Mouse (Mus musculus) midbrain, embryonic 12.5 days (tissue): ENCODE data around the gene Garnl3. TPM values are rescaled to one million over a fixed set of nuclear protein-coding genes. Genes with fewer than 3 reads are reported as not detected.
"Not testable (repeated sequence)": the region's sequence is repeated elsewhere in the genome, so short reads cannot be mapped to it uniquely, and the experiment has no call there.

Experiments used
- ATAC-seq: fragments of 200-750 bp; cut with Nextera tagmentation; 2 replicates; pipeline ENCODE4 v1.8.0; 2017; ENCODE audit warnings: low read depth, moderate TSS enrichment, moderate library complexity; ENCODE audit not compliant: low FRiP score
- H3K27ac ChIP-seq: fragments of 300-500 bp; sonication (generic); replicated peaks from 2 replicates; pipeline ENCODE4 v1.5.1; 2016; ENCODE audit warnings: mild to moderate bottlenecking
- H3K27me3 ChIP-seq: fragments of 300-500 bp; sonication (generic); 2 replicates; pipeline ENCODE4 v1.6.1; 2016; ENCODE audit warnings: mild to moderate bottlenecking
- H3K36me3 ChIP-seq: fragments of 300-500 bp; sonication (generic); 2 replicates; pipeline ENCODE4 v1.6.1; 2016
- H3K4me1 ChIP-seq: fragments of 300-500 bp; sonication (generic); 2 replicates; pipeline ENCODE4 v1.6.1; 2016
- H3K4me2 ChIP-seq: fragments of 300-500 bp; sonication (generic); replicated peaks from 2 replicates; pipeline ENCODE4 v1.6.1; 2016; ENCODE audit warnings: mild to moderate bottlenecking, moderate library complexity
- H3K4me3 ChIP-seq: fragments of 300-500 bp; sonication (generic); 2 replicates; pipeline ENCODE4 v1.5.1; 2016; ENCODE audit warnings: mild to moderate bottlenecking
- H3K9ac ChIP-seq: fragments of 300-500 bp; sonication (generic); replicated peaks from 2 replicates; pipeline ENCODE4 v1.6.1; 2016; ENCODE audit warnings: mild to moderate bottlenecking, moderate library complexity
- H3K9me3 ChIP-seq: fragments of 300-500 bp; sonication (generic); 2 replicates; pipeline ENCODE4 v1.6.1; 2016; ENCODE audit warnings: mild to moderate bottlenecking
- WGBS: fragments of 180-500 bp; shearing (Covaris S2); methylation state at CpG from one replicate; pipeline ENCODE4 v1.1.7; 2016; 5-methylcytosine and 5-hydroxymethylcytosine counted together
- polyA plus RNA-seq: library from polyadenylated mRNA; unstranded; fragments of >200 nt; fragmentation: Nextera tagmentation; extraction: Ambion mirVana; gene quantifications from 2 replicates; pipeline ENCODE4 v1.2.1, GENCODE M21; 2016

Gene Garnl3
- polyA plus RNA-seq, 1 experiment from 2014 or later = 16.6 TPM

- Histone ChIP-seq H3K9me3 (no peaks in the 10 kb centered on the region), H3K27me3 (no peaks in the 10 kb centered on the region), H3K4me2 (no peak overlapping the region), H3K4me3 (no peak overlapping the region), H3K4me1 (no peaks in the 10 kb centered on the region), H3K27ac (no peak overlapping the region), H3K9ac (no peak overlapping the region), H3K36me3 (no peaks in the 10 kb centered on the region)
- ATAC-seq = no peak
- 82% methylated on average over 1 of the region's 1 CpGs for WGBS
Observed at GRCm38 (mm10) chr2:33037429-33037828, 94.0 kb downstream of the Garnl3 start.

- 79% methylated on average over 1 of the region's 1 CpGs for whole genome bisulfite sequencing
- Histone ChIP-seq H3K4me3 (no peak overlapping the region), H3K4me1 (no peaks in the 10 kb centered on the region), H3K9me3 (no peaks in the 10 kb centered on the region), H3K9ac (no peak overlapping the region), H3K4me2 (no peak overlapping the region), H3K27ac (no peak overlapping the region), H3K36me3 (no peaks in the 10 kb centered on the region), H3K27me3 (no peaks in the 10 kb centered on the region)
- no peak for ATAC-seq
Observed at GRCm38 (mm10) chr2:33035297-33035696, 96.2 kb downstream of the Garnl3 start.

GRCm38 (mm10) chr2:33033281-33033680, 98.2 kb downstream of the Garnl3 start:
- H3K27me3 ChIP-seq = no peaks in the 10 kb centered on the region
- no peaks in the 10 kb centered on the region for H3K4me1 ChIP-seq
- no peak overlapping the region for H3K4me3 ChIP-seq
- H3K36me3 ChIP-seq = no peaks in the 10 kb centered on the region
- H3K4me2 ChIP-seq = no peak overlapping the region
- ATAC-seq = no peak
- H3K27ac ChIP-seq = no peak overlapping the region
- no peaks in the 10 kb centered on the region for H3K9me3 ChIP-seq
- 93% methylated on average over 7 of the region's 7 CpGs for WGBS
- no peak overlapping the region for H3K9ac ChIP-seq

GRCm38 (mm10) chr2:33032391-33033062, 98.9 kb downstream of the Garnl3 start:
- 92% methylated on average over 5 of the region's 5 CpGs for WGBS

GRCm38 (mm10) chr2:33025040-33025439, 106.4 kb downstream of the Garnl3 start:
- no peak overlapping the region for H3K9ac ChIP-seq
- no peak for ATAC-seq
- H3K27me3 ChIP-seq = no peaks in the 10 kb centered on the region
- H3K4me3 ChIP-seq = no peak overlapping the region
- H3K27ac ChIP-seq = no peak overlapping the region
- no peaks in the 10 kb centered on the region for H3K9me3 ChIP-seq
- no peaks in the 10 kb centered on the region for H3K36me3 ChIP-seq
- H3K4me1 ChIP-seq = no peaks in the 10 kb centered on the region
- 81% methylated on average over 4 of the region's 4 CpGs for WGBS
- H3K4me2 ChIP-seq = no peak overlapping the region

More at GRCm38 (mm10) chr2:33032391-33033062, 98.9 kb downstream of the Garnl3 start:
- Histone ChIP-seq H3K9ac (no peak overlapping the region), H3K4me1 (no peaks in the 10 kb centered on the region), H3K36me3 (no peaks in the 10 kb centered on the region), H3K4me3 (no peak overlapping the region), H3K27me3 (no peaks in the 10 kb centered on the region), H3K4me2 (no peak overlapping the region), H3K9me3 (no peaks in the 10 kb centered on the region), H3K27ac (no peak overlapping the region)
- no peak for ATAC-seq

- Histone ChIP-seq H3K9me3 (no peaks in the 10 kb centered on the region), H3K4me1 (no peaks in the 10 kb centered on the region), H3K36me3 (no peaks in the 10 kb centered on the region), H3K4me3 (no peak overlapping the region), H3K9ac (no peak overlapping the region), H3K27ac (no peak overlapping the region), H3K4me2 (no peak overlapping the region), H3K27me3 (no peaks in the 10 kb centered on the region)
- no peak for ATAC-seq
- WGBS = 74% methylated on average over 10 of the region's 10 CpGs
Observed at GRCm38 (mm10) chr2:33024564-33024963, 106.9 kb downstream of the Garnl3 start.

GRCm38 (mm10) chr2:33022846-33023245, 108.6 kb downstream of the Garnl3 start:
- Histone ChIP-seq H3K4me1 (no peaks in the 10 kb centered on the region), H3K27me3 (no peaks in the 10 kb centered on the region), H3K27ac (no peak overlapping the region), H3K4me2 (no peak overlapping the region), H3K9ac (no peak overlapping the region), H3K36me3 (no peaks in the 10 kb centered on the region), H3K4me3 (no peak overlapping the region), H3K9me3 (no peaks in the 10 kb centered on the region)
- no peak for ATAC-seq
- 69% methylated on average over 6 of the region's 6 CpGs for whole genome bisulfite sequencing

GRCm38 (mm10) chr2:33018026-33018425, 113.4 kb downstream of the Garnl3 start:
- no peaks in the 10 kb centered on the region for H3K9me3 ChIP-seq
- H3K9ac ChIP-seq = no peak overlapping the region
- H3K4me3 ChIP-seq = no peak overlapping the region
- no peak for ATAC-seq
- H3K4me2 ChIP-seq = no peak overlapping the region
- no peaks in the 10 kb centered on the region for H3K27me3 ChIP-seq
- no peak overlapping the region for H3K27ac ChIP-seq
- no peaks in the 10 kb centered on the region for H3K36me3 ChIP-seq
- H3K4me1 ChIP-seq = no peaks in the 10 kb centered on the region
- WGBS = 7% methylated on average over 6 of the region's 6 CpGs

- H3K4me2 ChIP-seq = no peak overlapping the region
- H3K36me3 ChIP-seq = no peaks in the 10 kb centered on the region
- no peak for ATAC-seq
- H3K9me3 ChIP-seq = no peaks in the 10 kb centered on the region
- H3K27me3 ChIP-seq = no peaks in the 10 kb centered on the region
- H3K4me3 ChIP-seq = no peak overlapping the region
- WGBS = 72% methylated on average over 2 of the region's 2 CpGs
- H3K9ac ChIP-seq = no peak overlapping the region
- H3K4me1 ChIP-seq = no peaks in the 10 kb centered on the region
- H3K27ac ChIP-seq = no peak overlapping the region
Observed at GRCm38 (mm10) chr2:33017191-33017590, 114.3 kb downstream of the Garnl3 start.

GRCm38 (mm10) chr2:33014877-33015276, 116.6 kb downstream of the Garnl3 start:
- 59% methylated on average over 5 of the region's 5 CpGs for WGBS
- Histone ChIP-seq H3K9me3 (no peaks in the 10 kb centered on the region), H3K36me3 (no peaks in the 10 kb centered on the region), H3K27ac (no peak overlapping the region), H3K4me1 (no peaks in the 10 kb centered on the region), H3K9ac (no peak overlapping the region), H3K27me3 (no peaks in the 10 kb centered on the region), H3K4me3 (no peak overlapping the region), H3K4me2 (no peak overlapping the region)
- ATAC-seq = no peak

GRCm38 (mm10) chr2:33009055-33009454, 122.4 kb downstream of the Garnl3 start:
- not testable (repeated sequence) for H3K9ac ChIP-seq, H3K27ac ChIP-seq, H3K9me3 ChIP-seq, ATAC-seq, H3K27me3 ChIP-seq, H3K4me1 ChIP-seq, H3K36me3 ChIP-seq, H3K4me2 ChIP-seq, H3K4me3 ChIP-seq
- 86% methylated on average over 4 of the region's 4 CpGs for WGBS

- Histone ChIP-seq H3K36me3 (no peaks in the 10 kb centered on the region), H3K9me3 (no peaks in the 10 kb centered on the region), H3K4me2 (no peak overlapping the region), H3K27me3 (no peaks in the 10 kb centered on the region), H3K4me3 (no peak overlapping the region), H3K4me1 (no peaks in the 10 kb centered on the region), H3K27ac (no peak overlapping the region), H3K9ac (no peak overlapping the region)
- WGBS = 88% methylated on average over 5 of the region's 5 CpGs
- ATAC-seq = no peak
Observed at GRCm38 (mm10) chr2:33005041-33005440, 126.4 kb downstream of the Garnl3 start.

GRCm38 (mm10) chr2:33002144-33002543, 129.3 kb downstream of the Garnl3 start:
- H3K27ac ChIP-seq = no peak overlapping the region
- 83% methylated on average over 7 of the region's 7 CpGs for WGBS
- H3K36me3 ChIP-seq = no peaks in the 10 kb centered on the region
- no peaks in the 10 kb centered on the region for H3K27me3 ChIP-seq
- H3K9me3 ChIP-seq = no peaks in the 10 kb centered on the region
- no peak overlapping the region for H3K4me2 ChIP-seq
- H3K4me1 ChIP-seq = no peaks in the 10 kb centered on the region
- ATAC-seq = no peak
- H3K4me3 ChIP-seq = no peak overlapping the region
- H3K9ac ChIP-seq = no peak overlapping the region
